Mouse (Mus musculus) cerebellum, adult 8-10 months (tissue): Measurements from ENCODE around the gene Gm28047.

Experiments used
- DNase-seq: peaks from one replicate; pipeline ENCODE4 v3.0.0; 2022

Gm28047 gene

GRCm38 (mm10) chr15:102546677-102547427 lies 78.0 kb downstream of the Gm28047 start:
- peak; percentile 99 for DNase-seq

GRCm38 (mm10) chr15:102546246-102546645 lies 78.6 kb downstream of the Gm28047 start:
- DNase-seq: no peak

- DNase-seq: peak; percentile 93
Observed at GRCm38 (mm10) chr15:102544801-102545200, 80.1 kb downstream of the Gm28047 start.

GRCm38 (mm10) chr15:102533926-102534325 lies 90.9 kb downstream of the Gm28047 start:
- no peak for DNase-seq

- DNase-seq: peak; percentile 58
Observed at GRCm38 (mm10) chr15:102532106-102532900, 92.6 kb downstream of the Gm28047 start.

GRCm38 (mm10) chr15:102531586-102531985 lies 93.3 kb downstream of the Gm28047 start:
- no peak for DNase-seq

GRCm38 (mm10) chr15:102530566-102530965 lies 94.3 kb downstream of the Gm28047 start:
- no peak for DNase-seq

GRCm38 (mm10) chr15:102528396-102528795 lies 96.5 kb downstream of the Gm28047 start:
- DNase-seq: no peak

- no peak for DNase-seq
Observed at GRCm38 (mm10) chr15:102527936-102528335, 96.9 kb downstream of the Gm28047 start.

- no peak for DNase-seq
Observed at GRCm38 (mm10) chr15:102526111-102527002, 98.5 kb downstream of the Gm28047 start.

- DNase-seq: peak; percentile 89
Observed at GRCm38 (mm10) chr15:102524892-102525485, 99.9 kb downstream of the Gm28047 start, which contains the start of gene Npff. TSS of gene Npff (minus strand) at chr15:102524942.

- no peak for DNase-seq
Observed at GRCm38 (mm10) chr15:102521480-102521879, 103.4 kb downstream of the Gm28047 start.

- no peak for DNase-seq
Observed at GRCm38 (mm10) chr15:102520416-102520815, 104.5 kb downstream of the Gm28047 start.

GRCm38 (mm10) chr15:102519211-102520141 lies 105.4 kb downstream of the Gm28047 start:
- DNase-seq: peak; percentile 56

GRCm38 (mm10) chr15:102518859-102519201 lies 106.0 kb downstream of the Gm28047 start:
- no peak for DNase-seq

GRCm38 (mm10) chr15:102517976-102518858 lies 106.7 kb downstream of the Gm28047 start, which contains the start of gene Tarbp2:
TSS of gene Tarbp2 (plus strand) at chr15:102518192.
- peak; percentile 99 for DNase-seq

- no peak for DNase-seq
Observed at GRCm38 (mm10) chr15:102517631-102517975, 107.3 kb downstream of the Gm28047 start.

- DNase-seq: peak; percentile 83
Observed at GRCm38 (mm10) chr15:102516728-102517404, 108.0 kb downstream of the Gm28047 start, which contains the start of gene Map3k12. TSS of gene Map3k12 (minus strand) at chr15:102517064.

GRCm38 (mm10) chr15:102516293-102516692 lies 108.6 kb downstream of the Gm28047 start:
- peak; percentile 68 for DNase-seq

GRCm38 (mm10) chr15:102515791-102516190 lies 109.1 kb downstream of the Gm28047 start:
- no peak for DNase-seq
